ENCODE assay signal across 14 mouse cellular contexts in the genomic region with DNA sequence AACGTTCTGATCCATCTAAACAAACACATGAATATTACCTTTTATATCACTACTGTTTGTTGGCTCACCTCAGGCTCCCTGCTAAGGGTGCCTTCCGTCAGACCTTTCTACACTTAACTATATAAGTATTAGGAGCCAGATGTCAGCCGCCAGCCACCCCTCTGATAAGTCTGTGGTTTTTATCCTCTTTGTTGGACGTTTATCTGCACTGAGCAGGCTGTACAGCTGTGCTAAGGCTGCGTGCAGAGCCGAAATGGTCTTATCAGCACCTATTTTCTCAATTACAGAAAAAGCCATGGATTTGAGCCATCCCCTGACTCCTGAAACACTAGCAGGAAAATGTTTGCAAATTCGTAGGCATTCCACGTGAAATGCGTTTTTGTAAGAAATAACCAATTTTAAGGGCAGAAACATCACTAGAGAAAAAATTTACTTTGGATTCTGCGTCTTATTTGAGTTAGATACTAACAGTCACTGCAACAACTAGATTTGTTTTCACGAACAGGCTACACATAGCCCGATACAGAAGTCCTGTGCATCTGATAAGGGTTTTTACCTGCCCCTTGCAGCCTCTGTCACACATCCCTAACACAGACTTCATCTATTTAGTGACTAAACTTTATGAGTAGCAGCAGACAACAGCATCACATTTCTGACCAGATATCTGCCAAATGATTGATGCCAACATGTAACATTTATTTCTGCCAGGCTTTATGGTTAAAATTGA.
A peak's percentile ranks its signal among the peaks of the same experiment; 100 is the strongest.
DNase-seq lines count a peak whose midpoint lies in the region; ATAC-seq and TF ChIP-seq lines count a peak whose summit lies in the region.
"Had no signal": no experiment of that assay in that cellular context is flagged by ENCODE, and none has a peak within 500 bp of the region (broad histone marks: within the 10 kb centered on the region; RNA-seq: fewer than 3 reads in every experiment).

No protein-coding gene starts in this region.

- TF ChIP-seq POLR2A in heart, adult 2 months (IDR thresholded peaks at IDR 0.05; ENCODE audit: insufficient read depth, low read depth, low read length): no peak
- no peak for TF ChIP-seq POLR2A in thymus, adult 2 months (IDR thresholded peaks at IDR 0.05; ENCODE audit: control insufficient read depth, extremely low read depth, insufficient read depth, low read length, poor library complexity)

- no peak overlapping the region for H3K9ac ChIP-seq in heart, embryonic 15.5 days
- H3K9ac ChIP-seq in heart, adult 2 months (ENCODE audit: low read depth, low read length): no peak overlapping the region
- H3K9ac ChIP-seq: forebrain, embryonic 15.5 days had no signal

- H3K9me3 ChIP-seq in heart, embryonic 15.5 days (replicated peaks): no peaks in the 10 kb centered on the region
- H3K9me3 ChIP-seq: forebrain, embryonic 15.5 days; hindbrain, embryonic 10.5 days had no signal

- no peak for TF ChIP-seq CTCF in heart, adult 2 months (IDR thresholded peaks at IDR 0.05)
- TF ChIP-seq CTCF in thymus, adult 2 months (IDR thresholded peaks at IDR 0.05; ENCODE audit: borderline replicate concordance, control insufficient read depth, extremely low read depth, insufficient read depth, low read length, poor library complexity): no peak
- no peak for TF ChIP-seq CTCF in left cerebral cortex, adult 2 months (IDR thresholded peaks at IDR 0.05)

- H3K4me1 ChIP-seq in heart, embryonic 15.5 days (replicated peaks): peaks cover 18% of the 10 kb centered on the region
- no peaks in the 10 kb centered on the region; the same call in 1 of the 2 replicates for H3K4me1 ChIP-seq in heart, adult 2 months (ENCODE audit: control insufficient read depth, insufficient read depth, low read length)
- no peaks in the 10 kb centered on the region for H3K4me1 ChIP-seq in thymus, adult 2 months (replicated peaks; ENCODE audit: control insufficient read depth, insufficient read depth, low read length)

- H3K4me2 ChIP-seq in heart, embryonic 15.5 days: peak overlapping the region; percentile 13
- H3K4me2 ChIP-seq: forebrain, embryonic 15.5 days had no signal

- ATAC-seq in heart, embryonic 15.5 days (replicated peaks; ENCODE audit: insufficient number of reproducible peaks, insufficient read depth, low FRiP score, low read depth): peak; percentile 69
- ATAC-seq in erythroblast, adult 5-6 weeks (replicated peaks; ENCODE audit: low FRiP score, poor library complexity, severe bottlenecking): peak; percentile 87
- ATAC-seq in megakaryocyte, adult 5-6 weeks (ENCODE audit: poor library complexity, severe bottlenecking): peak; percentile 52
- ATAC-seq: CD4-positive, CD25-positive, alpha-beta regulatory T cell, adult 4 months; forebrain, embryonic 15.5 days had no signal

- H3K36me3 ChIP-seq in heart, embryonic 15.5 days: no peaks in the 10 kb centered on the region
- H3K36me3 ChIP-seq in heart, adult 2 months (ENCODE audit: control insufficient read depth, insufficient read depth, low read length): 0 out of 2 replicates have a peak, but pooled peaks cover 4% of the 10 kb centered on the region
- H3K36me3 ChIP-seq in thymus, adult 2 months (ENCODE audit: control insufficient read depth, insufficient read depth, low read length): no peaks in the 10 kb centered on the region
- H3K36me3 ChIP-seq: forebrain, embryonic 15.5 days; hindbrain, embryonic 10.5 days had no signal

- H3K4me3 ChIP-seq in heart, embryonic 15.5 days: no peak overlapping the region
- H3K4me3 ChIP-seq in heart, adult 2 months: no peak overlapping the region
- no peak overlapping the region for H3K4me3 ChIP-seq in thymus, adult 2 months (ENCODE audit: control insufficient read depth, insufficient read depth, low read length)
- no peak overlapping the region for H3K4me3 ChIP-seq in left cerebral cortex, adult 2 months
- H3K4me3 ChIP-seq: forebrain, embryonic 15.5 days; hindbrain, embryonic 10.5 days had no signal

- no peak for DNase-seq in heart, adult 2 months
- peak; percentile 82 for DNase-seq in MEL-GATA-1-ER (ENCODE audit: extremely low read depth, low read depth)
- DNase-seq in adrenal gland, postnatal 10 days: no peak
- DNase-seq in thymus, adult 2 months: no peak
- no peak for DNase-seq in left cerebral cortex, adult 2 months (ENCODE audit: extremely low spot score in 1 of 2, low spot score in 2 of 2)
- DNase-seq: cerebellum, postnatal 36 days had no signal

- intact Hi-C loops in heart, adult 2 months (cut with DNase I): loop anchor here (10.0 kb wide), 1 partner anchor 132 kb away; no protein-coding TSS in a partner anchor
- intact Hi-C loops in left cerebral cortex, adult 2 months (cut with DNase I): loop anchor here (5.0 to 10.0 kb wide), 3 partner anchors 84 to 1572 kb away; no protein-coding TSS in a partner anchor

- TF ChIP-seq EP300 in heart, adult 2 months (IDR thresholded peaks at IDR 0.05; ENCODE audit: insufficient read depth, low read depth, low read length): no peak

- H3K27ac ChIP-seq in heart, embryonic 15.5 days: 0 out of 2 replicates have a peak overlapping the region, but pooled peaks have one; percentile 9
- no peak overlapping the region for H3K27ac ChIP-seq in heart, adult 2 months
- H3K27ac ChIP-seq in thymus, adult 2 months (ENCODE audit: control insufficient read depth, insufficient read depth, low read length): no peak overlapping the region
- no peak overlapping the region for H3K27ac ChIP-seq in left cerebral cortex, adult 2 months
- H3K27ac ChIP-seq: forebrain, embryonic 15.5 days; hindbrain, embryonic 10.5 days; kidney, postnatal 0 days; macrophage had no signal

- no peaks in the 10 kb centered on the region for H3K27me3 ChIP-seq in heart, embryonic 15.5 days
- H3K27me3 ChIP-seq in heart, adult 2 months (ENCODE audit: control insufficient read depth, insufficient read depth, low read length): no peaks in the 10 kb centered on the region
- no peaks in the 10 kb centered on the region for H3K27me3 ChIP-seq in thymus, adult 2 months (ENCODE audit: control insufficient read depth, insufficient read depth, low read length)
- H3K27me3 ChIP-seq: forebrain, embryonic 15.5 days had no signal

- H3K79me2 ChIP-seq in heart, adult 2 months (replicated peaks; ENCODE audit: control insufficient read depth, insufficient read depth, low read length): no peaks in the 10 kb centered on the region

- WGBS in heart, embryonic 15.5 days: 38% methylated on average over 12 of the region's 12 CpGs
- WGBS in heart, adult 2 months: 42% methylated on average over 12 of the region's 12 CpGs
- WGBS in thymus, adult 2 months: 44% methylated on average over 12 of the region's 12 CpGs
